Comparison of ENCODE assay signal across 9 mouse cellular contexts in the genomic region with DNA sequence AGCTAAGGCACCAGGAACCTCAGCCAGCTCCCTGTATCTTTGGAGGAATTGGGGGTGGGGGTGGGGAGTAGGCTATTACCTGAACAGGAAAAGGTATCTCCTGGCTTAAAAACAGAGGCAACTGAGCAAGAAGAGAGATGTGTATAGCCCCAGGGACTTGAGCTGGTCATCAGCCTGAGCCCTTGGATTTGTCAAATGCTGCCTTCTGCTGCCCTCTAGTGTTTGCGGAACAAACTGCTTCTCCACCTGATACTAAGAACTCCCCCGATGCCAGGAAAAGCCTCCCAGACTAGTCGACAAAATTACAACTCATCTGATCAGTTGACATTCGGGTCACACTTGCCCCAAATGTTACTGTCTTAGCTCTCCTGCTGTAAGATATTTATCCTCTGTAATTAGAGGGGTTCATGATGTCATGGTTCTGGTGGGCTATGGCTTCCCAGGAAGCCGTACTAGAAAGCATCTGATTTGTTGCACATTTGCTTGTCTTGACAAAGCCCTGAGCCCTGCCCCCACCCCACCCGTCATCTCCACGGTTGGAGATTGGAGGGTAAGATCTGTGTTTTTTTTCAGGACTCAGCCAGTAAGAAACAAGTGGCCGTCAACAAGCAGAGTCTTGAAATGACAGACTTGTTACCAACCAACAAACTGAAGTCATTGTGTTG. TPM values are rescaled to one million over a fixed set of nuclear protein-coding genes. Genes with fewer than 3 reads are reported as not detected.
A peak's percentile ranks its signal among the peaks of the same experiment; 100 is the strongest.
DNase-seq lines count a peak whose midpoint lies in the region; ATAC-seq lines count a peak whose summit lies in the region.
"Had no signal": no experiment of that assay in that cellular context is flagged by ENCODE, and none has a peak within 500 bp of the region (broad histone marks: within the 10 kb centered on the region; RNA-seq: fewer than 3 reads in every experiment).

No protein-coding gene starts in this region.

- peaks cover 12% of the 10 kb centered on the region for H3K36me3 ChIP-seq in hindbrain, embryonic 12.5 days

- peaks cover 4% of the 10 kb centered on the region; the same call in 1 of the 2 replicates for H3K27me3 ChIP-seq in hindbrain, embryonic 12.5 days

- 18% methylated on average over 8 of the region's 8 CpGs for WGBS in hindbrain, embryonic 12.5 days

- no peak overlapping the region for H3K27ac ChIP-seq in hindbrain, embryonic 12.5 days

- 0 out of 2 replicates have a peak overlapping the region, but pooled peaks have one; percentile 43 for H3K9ac ChIP-seq in hindbrain, embryonic 12.5 days

- peak; percentile 94 for DNase-seq in NIH3T3 (ENCODE audit: low read depth)
- peak; percentile 67 for DNase-seq in cerebellum, adult 9-11 months
- DNase-seq in frontal cortex, postnatal 10 days (ENCODE audit: low spot score in 2 of 2): peak; percentile 46 to 72
- DNase-seq in layer of hippocampus, postnatal 10 days (ENCODE audit: low spot score in 2 of 2): peak; percentile 91 to 93
- peak; percentile 88 for DNase-seq in lung, postnatal 10 days
- peak; percentile 86 for DNase-seq in retina, embryonic 14.5 days (ENCODE audit: low spot score)
- peak; percentile 44 to 56 for DNase-seq in thymus, postnatal 36 days

- no peak overlapping the region for H3K4me2 ChIP-seq in hindbrain, embryonic 12.5 days (replicated peaks)

- peak; percentile 59 for ATAC-seq in hindbrain, embryonic 12.5 days (ENCODE audit: low FRiP score)

- H3K9me3 ChIP-seq in hindbrain, embryonic 12.5 days (replicated peaks): no peaks in the 10 kb centered on the region

- H3K4me3 ChIP-seq in hindbrain, embryonic 12.5 days: no peak overlapping the region
- H3K4me3 ChIP-seq: myocyte had no signal

- H3K4me1 ChIP-seq in hindbrain, embryonic 12.5 days: peaks cover 2% of the 10 kb centered on the region; the same call in 1 of the 2 replicates

RNA-seq across cellular contexts. Expression of a gene that starts 19.7 kb away (rescaled TPM):
- 70.6 and 84.4 TPM in 2 replicates for polyA plus RNA-seq in hindbrain, embryonic 12.5 days (2016; fragmentation: Nextera tagmentation; extraction: Ambion mirVana)
- total RNA-seq in layer of hippocampus, postnatal 10 days (2021): 10 to 100 TPM; 40.7 to 47.3 TPM

RNA-seq across cellular contexts. Expression of a gene that starts 58.9 kb away (rescaled TPM):
- 13.7 and 17.2 TPM in 2 replicates for polyA plus RNA-seq in hindbrain, embryonic 12.5 days (2016; fragmentation: Nextera tagmentation; extraction: Ambion mirVana)
- 1 to 10 TPM; 6.2 to 6.6 TPM for total RNA-seq in layer of hippocampus, postnatal 10 days (2021)
